Mouse (Mus musculus): ENCODE measurements at regions not wholly inside any gene's neighbourhood (a gene's known extent, or its start where the extent isn't known, plus 50 kb on each side); places are given as distances from the start of the nearest gene placed in this dataset.

- DNase-seq (ENCODE audit: low read depth, low spot score), result no peak
Observed at GRCm38 (mm10) chr9:63896073-63896807, 125.6 kb downstream of the Smad6 start.

- no peak for DNase-seq (ENCODE audit: low read depth, low spot score)
Observed at GRCm38 (mm10) chr9:63892235-63892971, 129.5 kb downstream of the Smad6 start.

GRCm38 (mm10) chr9:63890717-63891116, 131.1 kb downstream of the Smad6 start:
- no peak for DNase-seq (ENCODE audit: low read depth, low spot score)

GRCm38 (mm10) chr9:63889570-63889969, 131.8 kb upstream of the Smad3 start:
- no peak for DNase-seq (ENCODE audit: low read depth, low spot score)

- DNase-seq (ENCODE audit: low read depth, low spot score), result no peak
Observed at GRCm38 (mm10) chr9:63884971-63885370, 127.2 kb upstream of the Smad3 start.

GRCm38 (mm10) chr9:63883738-63884520, 126.1 kb upstream of the Smad3 start:
- DNase-seq (ENCODE audit: low read depth, low spot score), result peak; percentile 71

GRCm38 (mm10) chr9:63881692-63882091, 123.9 kb upstream of the Smad3 start:
- DNase-seq (ENCODE audit: low read depth, low spot score), result peak; percentile 71

DNA sequence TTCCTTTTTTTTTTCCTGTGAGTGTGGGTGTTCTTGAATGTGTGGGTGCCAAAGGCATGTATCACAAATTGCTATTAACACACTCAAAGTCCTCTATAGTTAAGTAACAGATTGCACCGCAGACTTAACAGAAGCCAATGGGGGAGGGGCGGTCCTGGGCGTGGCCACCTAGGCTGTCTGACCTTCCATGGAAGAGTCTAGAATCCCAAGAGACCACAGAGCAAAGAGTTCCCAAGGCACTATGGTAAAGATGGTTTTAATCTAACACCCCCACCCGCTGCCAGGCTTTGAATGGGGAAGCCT, 123.4 kb upstream of the Smad3 start:
- peak; percentile 53 for DNase-seq (ENCODE audit: low read depth, low spot score)

DNA sequence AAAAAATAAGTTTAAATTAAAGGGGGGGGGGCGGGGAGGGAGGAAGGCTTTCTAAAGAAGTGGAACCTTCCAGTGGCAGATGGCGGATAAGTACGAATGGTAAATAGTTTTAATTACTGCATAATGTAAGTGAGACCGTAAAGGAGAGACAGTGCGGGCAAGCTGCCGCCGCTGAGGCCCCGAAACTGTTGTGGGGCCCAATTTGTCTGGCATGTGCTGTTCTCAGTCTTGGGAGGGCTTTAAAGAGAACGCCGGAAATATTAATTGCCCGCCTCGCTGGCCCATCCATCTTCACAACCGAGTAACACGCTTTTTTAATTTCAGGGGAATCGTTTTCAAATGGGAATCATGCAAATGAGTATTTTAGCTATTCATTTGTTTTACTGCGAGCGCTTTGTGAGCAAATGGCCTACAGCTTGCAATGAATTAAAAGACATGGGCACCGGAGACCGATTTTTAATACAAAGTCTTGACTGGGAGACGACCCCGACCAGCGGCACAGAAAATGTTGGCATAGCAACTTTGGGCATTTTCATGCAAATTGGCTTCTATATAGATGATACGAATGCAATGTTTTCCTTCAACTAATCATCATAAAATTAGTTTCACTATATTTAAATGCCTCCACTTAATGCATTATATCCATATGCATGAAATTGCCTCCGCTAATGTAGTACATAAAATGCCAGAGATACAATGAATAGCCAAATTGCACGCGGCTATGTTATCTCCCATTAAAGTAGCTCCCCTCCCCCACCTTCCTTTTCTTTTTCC, 122.9 kb upstream of the Smad3 start:
- no peak for DNase-seq (ENCODE audit: low read depth, low spot score)

- peak; percentile 67 for DNase-seq (ENCODE audit: low read depth, low spot score)
Observed at GRCm38 (mm10) chr9:63879710-63880428, 122.1 kb upstream of the Smad3 start.

DNA sequence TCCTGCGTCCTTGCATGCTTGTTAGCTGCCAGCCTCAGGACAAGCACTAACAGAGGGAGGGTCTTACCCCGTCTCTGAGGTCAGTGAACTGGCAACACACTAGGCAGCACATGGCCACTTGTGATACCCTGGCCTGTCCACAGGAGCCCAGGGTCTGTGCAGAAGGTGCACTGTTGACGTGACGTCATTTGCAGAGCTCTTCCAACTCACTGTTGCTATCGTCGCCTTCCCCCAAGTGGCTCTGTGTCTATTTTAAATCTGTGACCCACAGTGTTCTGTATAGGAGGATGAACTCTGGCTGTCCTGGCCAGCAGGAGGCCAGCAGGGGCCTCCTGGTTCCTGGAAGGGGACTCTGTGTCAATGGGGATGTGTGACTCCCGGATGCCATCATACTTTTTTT, 120.1 kb upstream of the Smad3 start:
- DNase-seq (ENCODE audit: low read depth, low spot score), result no peak

DNA sequence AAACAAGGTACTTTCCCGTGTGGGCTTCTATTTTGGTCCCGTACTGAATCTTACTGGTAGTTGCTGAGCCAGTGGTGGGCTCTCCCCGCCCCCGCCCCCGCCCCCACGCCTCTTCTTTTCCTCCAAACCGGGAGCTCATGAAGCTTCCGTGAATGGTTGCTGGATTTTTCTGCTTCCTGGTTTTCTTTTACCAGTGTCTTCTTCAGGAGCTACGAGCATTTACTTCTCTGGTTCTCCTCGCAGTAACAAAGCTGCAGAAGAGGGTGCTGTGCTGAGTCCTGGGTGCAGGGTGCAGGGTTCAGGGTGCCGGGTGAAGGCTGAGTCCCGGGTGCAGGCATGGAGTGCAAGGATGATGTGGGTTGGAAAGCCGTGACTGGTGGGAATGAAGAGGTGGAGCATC, 119.1 kb upstream of the Smad3 start:
- peak; percentile 46 for DNase-seq (ENCODE audit: low read depth, low spot score)

GRCm38 (mm10) chr9:63876023-63876422, 118.2 kb upstream of the Smad3 start:
- DNase-seq (ENCODE audit: low read depth, low spot score), result peak; percentile 54

DNA sequence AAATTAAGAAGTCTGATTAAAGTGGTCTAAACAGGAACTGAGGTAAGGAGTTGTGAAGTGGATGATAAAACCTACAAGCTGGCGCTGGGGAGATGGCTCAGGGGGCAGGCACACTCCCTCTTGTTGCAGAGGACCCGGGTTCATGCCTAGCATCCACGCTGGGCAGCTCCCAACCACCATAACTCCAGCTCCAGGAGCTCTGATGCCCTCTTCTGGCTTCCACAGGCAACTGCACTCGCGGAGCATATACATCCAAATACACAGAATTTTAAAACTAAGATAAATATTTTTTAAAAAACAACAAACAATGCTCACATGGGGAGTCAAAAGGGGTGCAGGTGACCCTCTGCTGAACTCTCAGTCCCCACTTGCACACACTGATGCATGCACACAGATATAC, 117.4 kb upstream of the Smad3 start:
- DNase-seq (ENCODE audit: low read depth, low spot score), result peak; percentile 82

- DNase-seq (ENCODE audit: low read depth, low spot score), result no peak
Observed at GRCm38 (mm10) chr9:63864350-63864749, 106.6 kb upstream of the Smad3 start.

- DNase-seq (ENCODE audit: low read depth, low spot score), result no peak
Observed at GRCm38 (mm10) chr9:63863328-63863727, 105.5 kb upstream of the Smad3 start.

GRCm38 (mm10) chr9:63862427-63862826, 104.6 kb upstream of the Smad3 start:
- DNase-seq (ENCODE audit: low read depth, low spot score), result peak; percentile 90

GRCm38 (mm10) chr9:63861418-63861817, 103.6 kb upstream of the Smad3 start:
- DNase-seq (ENCODE audit: low read depth, low spot score), result no peak

DNA sequence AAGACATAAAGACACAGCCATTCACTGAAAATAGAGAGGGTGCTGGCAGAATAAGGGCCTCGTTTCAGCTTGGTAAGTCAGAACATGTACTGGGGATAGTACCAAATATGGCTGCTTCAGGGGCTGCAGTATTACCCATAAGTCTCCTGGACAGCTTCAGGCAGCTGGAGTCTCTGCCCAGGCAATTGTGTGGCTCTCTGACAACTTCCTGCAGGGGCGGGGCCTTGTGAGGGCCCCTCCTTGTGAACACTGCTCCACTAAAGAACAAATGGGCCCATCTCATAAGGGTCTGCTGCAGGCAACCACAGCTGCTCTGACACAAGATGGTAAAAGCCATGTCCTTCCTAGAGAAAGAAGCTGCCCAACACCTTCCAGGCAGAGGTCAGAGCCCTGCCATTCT, 102.4 kb upstream of the Smad3 start:
- DNase-seq (ENCODE audit: low read depth, low spot score), result peak; percentile 51

DNA sequence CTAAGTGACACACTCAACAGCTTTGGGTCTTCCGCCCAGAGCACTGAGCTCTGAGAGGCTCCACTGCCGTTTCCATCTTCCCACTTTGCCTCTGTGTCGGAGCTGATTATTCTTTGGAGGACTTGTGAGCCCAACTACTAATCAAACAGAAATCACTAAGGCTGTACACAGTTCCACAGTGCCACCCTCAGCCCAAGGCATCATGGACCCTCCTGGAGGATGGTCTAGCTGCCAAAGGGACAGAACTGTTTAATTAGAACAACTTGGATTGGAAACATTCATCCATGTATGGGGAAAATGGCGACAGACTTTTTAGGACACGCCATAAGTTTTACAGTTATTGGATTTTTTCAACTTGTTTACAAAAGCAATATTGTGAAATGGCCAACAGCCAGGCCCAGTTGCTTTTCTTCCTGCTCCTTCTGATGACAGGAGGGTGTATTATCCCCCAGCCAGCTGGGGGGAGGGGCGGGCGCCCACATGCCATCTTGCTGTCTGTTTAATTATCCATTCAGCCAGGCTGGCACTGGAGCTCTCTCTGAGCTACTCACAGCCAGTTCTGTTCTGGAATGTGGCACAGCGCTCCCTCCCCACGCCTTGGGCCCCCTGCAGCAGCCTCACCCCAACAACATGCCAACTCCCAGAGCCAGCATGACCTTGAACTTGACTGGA, 98.4 kb upstream of the Smad3 start:
- DNase-seq (ENCODE audit: low read depth, low spot score), result no peak

DNA sequence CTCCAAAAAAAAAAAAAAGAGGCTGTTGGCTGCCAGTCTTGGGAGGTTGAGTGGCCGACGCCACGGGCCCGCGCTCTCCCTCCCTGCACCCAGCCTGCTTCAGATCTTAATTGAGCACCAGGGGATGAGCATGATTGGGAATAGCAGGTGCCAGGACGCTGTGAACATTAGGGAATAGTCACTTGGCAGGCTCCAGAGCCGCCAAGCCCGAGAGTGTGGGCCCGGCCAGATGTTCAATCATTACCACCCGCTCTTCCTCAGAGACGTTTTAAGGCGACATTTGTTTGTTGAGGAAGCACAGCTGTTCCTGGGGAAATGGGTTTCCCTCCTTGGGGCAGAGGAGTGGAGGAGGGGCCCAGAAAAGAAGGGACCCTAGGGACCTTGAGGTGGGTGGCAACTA, 94.0 kb upstream of the Smad3 start:
- DNase-seq (ENCODE audit: low read depth, low spot score), result no peak
